Mouse (Mus musculus) fat pad, adult 2 months (tissue): ENCODE results near the gene Olfr64.

Experiments used
- DNase-seq: peaks from one replicate; pipeline ENCODE4 v3.0.0-alpha.2; 2011; ENCODE audit warnings: low read depth, low spot score; ENCODE audit errors: extremely low read depth

Gene Olfr64

DNA sequence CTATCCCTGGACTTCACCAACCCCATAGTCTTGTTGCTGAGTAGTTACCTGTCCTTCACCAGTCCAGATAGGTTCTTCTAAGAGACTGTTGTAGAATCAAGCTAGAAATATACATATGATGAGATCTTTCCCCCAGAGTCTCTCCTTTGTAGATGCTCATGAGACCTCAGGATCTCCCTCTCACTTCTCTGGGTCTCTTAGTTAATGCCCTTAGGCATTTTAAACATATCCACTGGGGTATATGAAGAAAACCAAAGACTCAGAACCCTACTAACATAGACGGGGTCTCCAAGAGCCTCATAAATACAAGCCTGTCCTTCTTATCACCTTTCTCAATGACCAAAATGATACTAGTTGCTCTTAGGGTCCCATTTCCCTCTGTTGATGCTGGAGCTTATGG, at the start of gene Olfr64:
Gene Olfr64 (minus strand): TSS at position 101 of the 400 bp plus-strand sequence.
- DNase-seq = no peak

DNA sequence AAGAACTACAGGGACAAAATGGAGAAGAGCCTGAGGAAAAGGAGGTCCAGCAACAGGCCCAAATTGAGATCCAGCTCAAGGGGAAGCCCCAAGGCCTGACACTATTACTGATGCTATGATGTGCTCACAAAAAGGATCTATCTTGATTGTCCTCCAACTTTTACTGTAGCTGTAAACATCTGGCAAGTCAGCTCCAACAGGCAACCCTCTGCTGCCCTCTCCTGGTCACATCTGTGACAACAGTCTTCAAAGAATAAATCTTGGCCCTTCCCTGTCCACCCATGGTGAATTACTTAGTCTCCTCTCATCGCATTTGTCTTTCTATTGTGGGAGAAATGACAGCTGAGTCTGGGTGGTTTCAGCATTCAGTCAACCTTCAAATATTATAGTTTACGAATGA, 48.4 kb upstream of the Olfr64 start:
- no peak for DNase-seq

DNA sequence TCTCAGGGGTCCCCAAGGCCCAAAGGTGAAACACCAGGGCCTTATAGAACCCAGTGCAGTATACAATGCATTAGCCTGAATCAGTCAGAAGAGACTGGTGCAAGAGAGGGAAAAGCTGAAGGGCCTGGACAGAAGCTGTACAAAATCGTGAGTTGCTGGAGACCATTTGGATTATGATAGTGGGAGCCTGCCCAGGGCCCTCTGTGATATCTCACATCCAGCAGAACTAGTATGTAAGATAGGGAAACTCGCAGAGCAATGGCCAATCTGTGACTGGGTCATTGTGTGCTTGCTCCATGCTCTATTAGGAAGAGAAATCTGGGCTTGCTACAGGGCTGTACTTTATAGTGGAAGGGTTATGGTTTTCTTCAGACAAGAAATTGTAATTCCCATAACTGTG, 40.0 kb upstream of the Olfr64 start, which contains the start of gene Olfr632:
Gene Olfr632 (plus strand): TSS at position 84 of the 400 bp plus-strand sequence.
- DNase-seq = no peak

DNA sequence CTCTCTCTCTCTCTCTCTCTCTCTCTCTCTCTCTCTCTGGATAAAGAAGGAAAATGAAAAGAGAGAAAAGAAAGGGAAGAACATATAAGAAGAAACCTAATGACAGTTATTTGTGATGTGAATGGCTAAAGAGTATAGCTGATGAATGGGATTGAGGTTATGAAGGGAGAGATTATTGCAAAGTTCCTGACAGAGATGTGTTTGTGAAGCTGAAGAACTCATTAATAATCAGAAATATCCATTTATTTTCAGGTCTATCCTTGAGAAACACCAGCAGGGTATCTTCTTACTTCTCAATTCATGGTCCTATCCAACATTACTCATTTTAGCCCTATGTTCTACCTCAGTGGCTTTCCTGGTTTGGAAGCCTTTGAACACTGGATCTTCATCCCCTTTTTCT, 34.2 kb upstream of the Olfr64 start, which contains the start of gene Olfr631:
Gene Olfr631 (plus strand): TSS at position 301 of the 400 bp plus-strand sequence.
- DNase-seq = no peak

DNA sequence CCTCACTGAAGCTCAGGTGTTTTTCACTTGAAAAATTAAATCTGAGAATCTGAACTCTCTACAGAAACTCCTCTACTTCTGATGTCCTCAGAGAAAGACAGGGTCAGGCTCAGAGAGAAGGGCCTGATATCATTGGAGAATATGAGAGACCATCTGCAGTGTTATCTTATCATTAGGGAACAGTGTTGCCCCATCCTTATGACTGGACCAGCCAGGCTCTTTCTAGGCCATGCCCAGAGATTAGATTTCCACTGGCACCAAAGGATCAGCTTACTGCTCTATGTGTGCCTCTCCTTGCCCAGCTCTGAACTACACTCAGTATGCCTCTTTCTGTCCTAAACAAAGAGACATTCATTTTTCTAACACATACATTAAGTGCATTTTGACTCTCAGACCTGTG, 21.1 kb upstream of the Olfr64 start:
- no peak for DNase-seq

DNA sequence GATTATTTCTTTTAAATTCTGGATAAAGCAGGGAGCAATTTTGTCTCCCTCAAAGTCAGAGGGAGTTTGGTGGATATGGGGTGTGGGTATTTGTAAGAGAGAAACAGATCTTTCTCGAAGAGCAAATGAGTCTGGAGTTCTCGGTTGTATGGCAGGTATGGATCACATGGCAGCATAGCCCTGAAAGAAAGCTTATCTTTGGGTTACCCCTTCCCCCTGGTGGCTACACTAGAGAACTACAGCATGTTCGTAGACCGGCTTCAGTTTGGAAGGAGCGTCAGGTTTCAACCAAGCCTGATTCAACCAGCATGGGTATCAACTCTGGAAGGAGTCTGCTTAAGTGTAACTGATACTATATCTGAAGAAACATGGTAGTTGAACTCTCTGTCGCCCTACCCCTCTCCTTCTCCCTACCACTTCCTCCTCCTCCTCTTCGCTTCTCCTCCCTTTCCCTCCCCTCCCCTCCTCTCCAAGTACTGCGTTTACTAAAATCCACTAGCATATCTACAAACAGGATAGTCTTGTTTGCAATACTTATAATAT, 18.8 kb upstream of the Olfr64 start:
- no peak for DNase-seq

DNA sequence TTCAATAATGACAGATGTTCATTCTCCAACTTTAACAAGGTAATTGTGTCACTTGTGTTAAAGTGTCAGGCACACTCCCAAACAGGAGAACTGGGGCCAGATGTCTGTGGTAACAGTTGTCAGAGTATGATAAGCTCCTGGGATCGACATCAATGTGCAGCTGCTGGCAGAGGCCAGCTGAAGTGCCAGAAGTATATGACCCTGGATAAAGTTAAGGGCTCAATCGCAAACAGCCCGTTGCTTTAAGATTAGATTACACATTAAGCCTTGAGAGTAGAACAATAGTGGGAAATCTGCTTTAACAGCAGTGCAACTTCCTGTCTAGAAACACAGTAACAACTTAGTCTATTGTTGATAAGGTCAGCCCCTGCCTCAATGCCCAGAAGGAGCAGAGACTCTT, 15.8 kb upstream of the Olfr64 start:
- no peak for DNase-seq

DNA sequence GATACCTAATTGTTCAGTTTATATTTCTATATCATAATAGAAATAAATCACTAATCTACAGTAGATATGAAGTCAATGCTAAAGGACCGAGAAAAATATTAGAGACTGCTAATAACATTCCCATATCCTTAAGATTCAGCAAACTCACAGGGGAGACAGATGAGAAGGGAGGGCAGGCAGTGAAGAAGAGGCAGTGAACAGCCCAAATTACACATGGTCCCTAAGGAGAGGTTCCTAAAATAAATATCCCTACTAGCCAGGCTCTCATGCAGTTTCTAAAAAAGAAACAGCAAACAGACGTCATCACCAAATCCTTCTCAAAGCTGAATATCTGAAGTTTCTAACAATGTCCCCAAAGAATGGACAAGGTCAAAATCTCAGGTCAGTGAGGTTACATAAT, 8.9 kb upstream of the Olfr64 start, which contains the start of gene Olfr65:
Gene Olfr65 (plus strand): TSS at position 301 of the 400 bp plus-strand sequence.
- no peak for DNase-seq

DNA sequence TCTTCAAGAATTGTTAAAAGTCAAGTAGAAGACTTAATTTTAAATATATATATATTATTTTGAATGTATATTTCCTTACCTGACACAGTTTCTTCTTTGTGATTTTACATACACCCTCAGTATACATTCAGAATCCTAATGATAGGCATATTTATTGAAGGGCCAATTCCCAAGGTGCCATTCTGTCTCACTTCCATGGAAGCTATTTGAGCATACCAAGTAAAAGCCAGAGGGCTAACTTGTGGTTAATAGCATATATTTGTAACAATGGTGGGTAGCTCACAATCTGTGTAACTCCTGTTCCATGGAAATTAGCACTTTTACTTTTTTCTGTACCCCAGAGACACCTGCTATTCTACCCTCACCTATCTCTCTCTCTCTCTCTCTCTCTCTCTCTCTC, 8.1 kb downstream of the Olfr64 start, which contains the start of gene Olfr66:
Gene Olfr66 (minus strand): TSS at position 101 of the 400 bp plus-strand sequence.
- no peak for DNase-seq

DNA sequence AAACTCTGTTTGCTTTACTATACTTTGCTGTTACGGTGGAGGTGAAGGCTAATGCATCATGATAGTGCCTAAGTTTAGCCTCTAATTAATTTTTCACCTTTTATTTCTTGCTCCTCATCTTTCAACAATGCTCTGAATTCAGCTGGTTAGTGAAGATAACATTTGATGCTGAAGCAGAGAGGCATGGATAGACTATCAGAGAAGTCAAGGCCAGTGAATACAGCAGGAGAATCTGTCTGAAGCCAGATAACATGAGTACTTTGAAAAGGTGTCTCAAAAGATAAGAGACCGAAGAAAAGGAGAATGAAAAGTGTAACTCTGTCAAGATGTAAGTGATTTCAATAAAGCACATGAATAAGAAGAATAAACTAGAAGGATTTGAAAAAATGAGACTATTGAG, 17.2 kb downstream of the Olfr64 start:
- no peak for DNase-seq

DNA sequence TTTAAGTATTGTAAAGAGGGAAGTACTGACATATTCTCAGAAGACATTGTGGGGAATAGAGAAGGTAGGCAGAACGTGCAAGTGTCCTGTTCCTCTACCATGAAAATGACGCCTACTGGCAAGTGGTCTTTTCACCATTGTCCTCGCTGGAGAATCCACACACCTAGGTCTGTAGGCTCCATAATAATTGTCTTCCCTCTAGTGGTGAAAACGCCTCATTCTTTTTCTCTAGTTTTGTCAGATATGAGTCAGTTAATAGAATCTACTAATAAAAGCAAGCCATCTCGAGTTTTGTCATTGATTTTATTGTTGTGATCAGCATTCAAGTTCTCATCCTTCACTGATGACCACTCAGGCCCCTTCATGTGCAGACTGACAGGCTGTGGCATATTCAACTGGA, 19.8 kb downstream of the Olfr64 start:
- no peak for DNase-seq

DNA sequence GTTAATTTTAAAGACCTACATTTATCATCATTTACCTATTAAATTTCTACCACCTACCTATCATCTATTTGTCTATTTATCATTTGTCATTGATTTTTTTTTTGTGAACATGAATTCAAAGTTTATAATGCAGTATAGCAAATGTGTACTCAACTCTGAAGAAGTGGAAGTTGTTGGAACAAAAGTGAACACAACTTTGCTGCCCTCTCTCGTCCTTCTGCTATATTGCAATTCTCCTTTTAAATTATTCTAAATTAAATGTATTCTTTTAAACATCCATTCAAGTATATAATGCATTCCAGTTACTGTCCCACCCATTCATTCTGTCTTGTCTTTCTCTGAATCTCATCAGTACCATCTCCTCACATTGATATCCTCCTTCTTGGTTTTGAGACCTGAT, 21.2 kb downstream of the Olfr64 start:
- DNase-seq = no peak

DNA sequence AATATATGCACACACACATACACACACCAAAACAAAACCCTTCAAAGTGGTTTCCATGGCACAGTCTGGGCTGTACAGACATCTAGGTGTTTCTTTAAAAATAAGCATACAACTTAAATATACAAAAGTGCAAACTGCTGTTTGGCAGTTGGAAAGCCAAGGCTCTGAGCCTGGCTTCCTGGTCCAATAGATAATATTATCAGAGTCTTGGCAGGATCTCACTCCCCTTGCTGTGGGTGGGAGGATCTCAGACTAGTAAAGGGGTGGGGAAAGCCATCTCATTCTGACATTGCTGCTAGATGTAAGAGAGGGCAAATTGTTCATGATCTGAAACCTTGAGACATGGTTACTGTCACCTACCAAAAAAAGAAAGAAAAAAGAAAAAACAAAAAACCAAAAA, 23.6 kb downstream of the Olfr64 start:
- no peak for DNase-seq

DNA sequence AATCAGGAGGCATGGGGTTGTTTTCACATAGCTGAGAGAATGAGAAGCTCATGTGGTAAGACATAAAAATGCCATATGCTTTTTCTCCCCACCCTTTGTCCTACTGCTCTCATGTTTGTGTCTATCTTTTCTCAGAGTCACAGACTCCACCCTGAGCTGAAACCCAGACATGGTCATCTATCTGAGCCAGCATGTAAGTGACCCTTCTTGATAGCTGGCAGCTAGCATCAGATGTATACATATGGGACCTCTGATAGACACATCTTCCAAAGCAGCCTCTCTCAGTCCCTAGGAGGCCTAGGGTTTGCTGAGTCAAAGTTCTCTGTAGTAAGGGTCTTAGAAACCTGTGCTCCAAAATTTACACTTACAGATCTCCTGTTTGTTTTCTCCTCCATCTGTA, 28.6 kb downstream of the Olfr64 start:
- DNase-seq = no peak

DNA sequence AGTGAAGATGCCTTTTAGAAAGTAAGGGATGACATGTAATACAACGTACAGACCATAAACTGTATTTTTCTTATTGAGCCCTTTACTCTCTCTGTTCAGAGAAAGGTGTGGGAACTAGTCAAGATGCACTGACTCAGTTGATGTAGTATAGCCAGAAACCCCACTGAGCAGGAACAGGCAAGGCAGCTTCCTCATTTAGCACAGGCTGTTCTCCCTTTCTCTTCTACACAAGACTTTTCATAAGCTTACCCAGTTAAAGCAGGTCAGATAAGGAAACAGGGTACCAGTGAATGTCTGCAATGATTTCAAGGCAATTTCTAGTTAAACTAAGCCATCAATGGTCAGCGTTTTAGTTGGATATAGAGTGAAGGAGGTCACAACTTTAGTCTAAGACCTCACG, 32.8 kb downstream of the Olfr64 start:
- DNase-seq = no peak

DNA sequence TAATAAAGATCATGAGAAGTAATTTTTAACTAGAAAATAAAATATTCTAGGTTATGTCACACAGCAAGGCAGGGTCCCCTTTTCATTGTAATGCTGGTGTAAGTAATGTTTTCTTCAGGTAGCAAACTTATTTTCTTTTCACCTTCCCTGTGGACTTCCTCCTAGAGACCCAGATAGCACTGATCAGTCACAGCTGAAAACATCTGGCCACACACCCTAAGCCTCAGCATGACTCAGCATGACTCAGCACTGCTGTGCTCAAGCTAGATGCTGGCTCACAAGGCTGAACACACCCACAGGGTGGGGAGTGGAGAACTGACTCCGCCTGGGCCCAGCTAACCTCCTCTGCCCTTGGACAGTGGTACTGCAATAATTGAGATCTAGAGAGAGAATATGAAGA, 33.4 kb downstream of the Olfr64 start:
- no peak for DNase-seq

DNA sequence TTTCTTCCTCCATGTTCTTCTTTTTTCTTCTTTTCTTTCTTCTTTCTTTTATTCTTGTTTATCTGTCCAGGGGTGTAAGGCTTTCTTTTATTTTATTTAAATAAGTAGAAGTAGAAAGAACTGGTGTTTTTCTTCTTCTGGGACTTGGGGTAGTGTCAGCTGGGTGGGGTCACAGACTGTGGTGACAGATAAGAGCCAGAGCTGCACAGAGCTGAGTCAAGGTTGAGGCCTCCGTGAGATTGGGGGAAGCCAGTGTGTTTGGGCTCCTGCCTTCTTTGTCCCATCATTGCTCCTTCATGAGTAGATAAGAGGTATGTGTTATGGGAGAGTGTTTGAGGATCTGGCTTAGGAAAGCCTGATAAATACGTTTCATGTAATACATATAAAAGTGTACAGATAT, 35.2 kb downstream of the Olfr64 start:
- no peak for DNase-seq

DNA sequence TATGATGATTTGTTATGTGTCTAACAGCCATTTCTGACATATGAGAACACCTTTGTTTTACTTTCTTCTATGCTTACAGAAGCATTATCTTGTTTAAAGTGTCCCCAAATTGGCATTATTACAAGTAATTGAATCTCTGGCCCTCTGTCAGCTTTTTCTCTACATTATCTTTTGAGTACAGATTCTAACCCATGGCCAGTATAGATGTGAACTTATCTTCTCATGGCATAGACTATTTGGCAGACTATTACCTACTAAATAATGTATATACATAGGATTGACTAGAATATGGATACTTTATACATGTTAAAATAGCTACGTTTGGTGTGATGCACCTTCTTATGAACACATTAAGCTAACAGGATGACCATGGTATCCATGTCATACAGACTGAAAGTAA, 39.6 kb downstream of the Olfr64 start:
- DNase-seq = no peak

DNA sequence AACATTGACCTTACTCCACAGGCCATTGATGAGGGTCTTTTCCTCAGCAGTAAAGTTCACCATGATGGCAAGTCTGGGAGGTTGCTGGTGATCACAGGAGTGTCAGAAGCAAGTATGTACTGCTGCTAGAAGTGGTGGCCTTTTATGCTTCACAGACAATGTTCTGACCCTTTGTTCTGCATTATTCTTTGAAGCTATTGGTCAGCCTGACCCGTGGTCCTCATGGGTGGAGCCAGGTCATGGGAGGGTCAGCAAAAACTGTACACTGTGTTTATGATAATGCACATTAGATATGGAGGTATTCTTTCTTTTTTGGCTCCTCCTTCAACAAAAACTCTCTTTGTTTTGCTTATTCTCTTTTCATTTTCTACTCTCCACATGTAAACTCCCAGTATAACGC, 41.2 kb downstream of the Olfr64 start, which contains the start of gene Hbb-y:
Gene Hbb-y (minus strand): TSS at position 127 of the 400 bp plus-strand sequence.
- DNase-seq = no peak

DNA sequence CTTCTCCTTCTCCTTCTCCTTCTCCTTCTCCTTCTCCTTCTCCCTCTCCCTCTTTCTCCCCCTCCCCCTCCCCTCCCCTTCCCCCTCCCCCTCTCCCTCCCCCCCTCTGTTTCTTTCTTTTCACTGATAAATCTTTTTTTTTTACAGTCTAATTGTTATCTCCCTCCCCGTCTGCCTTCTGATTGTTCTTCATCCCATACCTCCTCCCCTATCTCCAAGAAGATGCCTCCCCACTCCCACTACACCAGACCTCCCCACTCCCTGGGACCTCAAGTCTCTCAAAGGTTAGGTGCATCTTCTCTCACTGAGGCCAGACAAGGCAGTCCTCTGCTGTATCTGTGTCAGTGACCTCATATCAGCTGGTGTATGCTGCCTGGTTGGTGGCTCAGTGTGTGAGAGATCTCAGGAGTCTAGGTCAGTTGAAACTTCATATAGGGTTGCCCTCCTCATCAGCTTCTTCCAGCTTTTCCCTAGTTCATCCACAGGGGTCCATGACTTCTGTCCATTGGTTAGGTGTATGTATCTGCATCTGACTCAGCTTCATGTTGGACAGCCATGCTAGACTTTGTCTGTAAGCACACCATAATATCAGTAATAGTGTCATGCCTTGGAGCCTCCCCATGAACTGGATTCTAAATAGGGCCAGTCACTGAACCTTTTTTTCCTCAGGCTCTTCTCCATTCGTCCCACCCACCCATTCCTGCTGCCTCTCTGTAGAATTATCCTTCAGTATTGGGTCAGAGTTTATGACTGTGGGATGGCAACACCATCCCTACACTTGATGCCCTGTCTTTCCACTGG, 49.6 kb downstream of the Olfr64 start:
- no peak for DNase-seq

DNA sequence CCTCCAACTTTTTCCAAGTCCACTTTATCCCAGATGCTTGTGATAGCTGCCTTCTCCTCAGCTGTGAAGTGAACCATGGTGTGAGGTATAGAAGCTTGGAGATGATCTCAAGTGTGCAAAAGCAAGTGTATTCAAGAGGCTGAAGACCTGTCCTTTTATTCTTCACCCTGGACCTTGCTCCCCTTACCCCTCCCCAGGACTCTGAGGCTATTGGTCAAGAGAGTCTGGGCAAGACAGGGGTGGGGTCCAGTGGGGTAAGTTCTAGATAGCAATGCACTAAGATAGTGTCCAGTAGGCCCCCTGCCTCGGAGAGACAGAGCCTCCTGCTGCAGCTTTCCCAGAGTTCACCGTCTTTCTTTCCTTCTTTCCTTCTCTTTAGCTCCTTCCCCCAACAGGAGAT, 51.3 kb downstream of the Olfr64 start, which contains the start of gene Hbb-bh1:
Gene Hbb-bh1 (minus strand): TSS at position 131 of the 400 bp plus-strand sequence.
- no peak for DNase-seq

DNA sequence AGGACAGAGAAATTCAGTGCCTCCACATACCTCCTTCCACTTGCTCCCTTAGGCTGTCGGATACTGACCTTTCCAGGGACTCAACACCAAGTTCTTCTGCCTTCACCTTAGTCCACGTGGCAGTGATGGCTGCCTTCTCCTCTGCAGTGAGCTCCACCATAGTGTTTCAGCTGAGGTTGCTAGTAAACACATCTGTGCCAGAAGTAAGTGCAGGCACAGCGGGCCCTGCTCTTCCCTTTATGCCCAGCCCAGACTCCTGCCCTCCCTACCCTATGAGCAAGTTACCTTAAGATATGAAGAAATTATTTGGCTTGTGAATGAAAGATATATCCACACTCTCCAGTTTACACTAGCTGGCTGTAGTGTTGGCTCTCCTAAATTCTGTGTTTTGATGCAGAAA, 54.0 kb downstream of the Olfr64 start, which contains the start of gene Hbb-bh2:
Gene Hbb-bh2 (minus strand): TSS at position 253 of the 400 bp plus-strand sequence.
- no peak for DNase-seq
